Comparison of ENCODE assay signal across 9 mouse cellular contexts in the genomic region with DNA sequence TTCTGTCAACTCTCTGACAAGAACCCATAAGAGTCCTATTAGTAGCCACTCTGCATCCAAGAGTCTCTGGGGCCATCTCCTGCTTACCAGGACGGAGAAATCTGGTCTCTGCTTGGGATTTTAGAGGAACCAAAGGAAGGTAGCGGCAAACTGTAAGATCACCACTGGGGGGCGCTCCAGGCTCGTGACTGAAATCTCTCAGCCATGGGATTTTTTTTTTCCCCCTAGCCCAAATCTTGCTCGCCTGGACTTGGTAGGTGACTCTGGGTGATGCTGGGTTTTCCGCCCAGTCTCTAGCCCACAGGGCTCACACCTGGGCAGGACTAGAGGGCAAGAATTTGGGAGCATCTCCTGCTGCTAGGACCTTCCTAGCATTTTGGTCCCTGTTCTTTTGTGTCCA. TPM values are rescaled to one million over a fixed set of nuclear protein-coding genes. Genes with fewer than 3 reads are reported as not detected.
A peak's percentile ranks its signal among the peaks of the same experiment; 100 is the strongest.
DNase-seq lines count a peak whose midpoint lies in the region; ATAC-seq and TF ChIP-seq lines count a peak whose summit lies in the region.
"Had no signal": no experiment of that assay in that cellular context is flagged by ENCODE, and none has a peak within 500 bp of the region (broad histone marks: within the 10 kb centered on the region; RNA-seq: fewer than 3 reads in every experiment).

No protein-coding gene starts in this region.

- H3K36me3 ChIP-seq in liver, embryonic 12.5 days: no peaks in the 10 kb centered on the region
- no peaks in the 10 kb centered on the region for H3K36me3 ChIP-seq in limb, embryonic 14.5 days (ENCODE audit: control insufficient read depth, insufficient read depth, low read length)
- H3K36me3 ChIP-seq: heart, embryonic 13.5 days had no signal

- TF ChIP-seq POLR2A in limb, embryonic 14.5 days (IDR thresholded peaks at IDR 0.05; ENCODE audit: borderline replicate concordance, extremely low read depth, insufficient read depth, insufficient read length): no peak

- no peak overlapping the region for H3K4me2 ChIP-seq in liver, embryonic 12.5 days
- no peak overlapping the region for H3K4me2 ChIP-seq in limb, embryonic 14.5 days (replicated peaks; ENCODE audit: low read depth, low read length, severe bottlenecking)
- H3K4me2 ChIP-seq: heart, embryonic 13.5 days had no signal

- peaks cover 7% of the 10 kb centered on the region; the same call in 1 of the 2 replicates for H3K4me1 ChIP-seq in liver, embryonic 12.5 days
- H3K4me1 ChIP-seq in limb, embryonic 14.5 days (ENCODE audit: control insufficient read depth, insufficient read depth, low read length): peaks cover 5% of the 10 kb centered on the region; the same call in 1 of the 2 replicates

- 2% methylated on average over 6 of the region's 6 CpGs for WGBS in liver, embryonic 12.5 days (ENCODE audit: insufficient replicate concordance)
- WGBS in limb, embryonic 14.5 days: 2% methylated on average over 6 of the region's 6 CpGs

- no peak overlapping the region for H3K27ac ChIP-seq in liver, embryonic 12.5 days
- no peak overlapping the region for H3K27ac ChIP-seq in limb, embryonic 14.5 days (replicated peaks; ENCODE audit: low read depth, low read length)
- H3K27ac ChIP-seq: heart, embryonic 13.5 days had no signal

- no peak for ATAC-seq in liver, embryonic 12.5 days
- ATAC-seq in limb, embryonic 14.5 days (ENCODE audit: low FRiP score, low read depth): no peak
- ATAC-seq in erythroblast, adult 5-6 weeks (replicated peaks; ENCODE audit: low FRiP score, poor library complexity, severe bottlenecking): no peak

- H3K27me3 ChIP-seq in liver, embryonic 12.5 days (replicated peaks): peaks cover 14% of the 10 kb centered on the region
- no peaks in the 10 kb centered on the region for H3K27me3 ChIP-seq in limb, embryonic 14.5 days (ENCODE audit: control insufficient read depth, insufficient read depth, low read length)

- DNase-seq in liver: peak; percentile 69
- peak; percentile 65 for DNase-seq in WW6 (ENCODE audit: low read depth, low spot score)
- peak; percentile 80 to 81 for DNase-seq in cerebellum, postnatal 4 days (ENCODE audit: low spot score in 2 of 2)
- DNase-seq in heart, postnatal 4 days: peak; percentile 86
- DNase-seq in limb, embryonic 14.5 days (ENCODE audit: low spot score): peak; percentile 86
- peak; percentile 78 for DNase-seq in retina, postnatal 1 day

- no peaks in the 10 kb centered on the region for H3K9me3 ChIP-seq in liver, embryonic 12.5 days (replicated peaks)
- no peaks in the 10 kb centered on the region for H3K9me3 ChIP-seq in limb, embryonic 14.5 days (ENCODE audit: control insufficient read depth, low read length)
- H3K9me3 ChIP-seq: heart, embryonic 13.5 days had no signal

- H3K4me3 ChIP-seq in liver, embryonic 12.5 days: no peak overlapping the region
- no peak overlapping the region for H3K4me3 ChIP-seq in limb, embryonic 14.5 days (replicated peaks; ENCODE audit: low read length)
- H3K4me3 ChIP-seq: heart, embryonic 13.5 days had no signal

- no peak overlapping the region for H3K9ac ChIP-seq in liver, embryonic 12.5 days
- H3K9ac ChIP-seq in limb, embryonic 14.5 days (ENCODE audit: low read depth, low read length, severe bottlenecking): no peak overlapping the region
- H3K9ac ChIP-seq: heart, embryonic 13.5 days had no signal

RNA-seq across cellular contexts. Expression of gene Dnah17, which starts 46.6 kb away (rescaled TPM):
- polyA plus RNA-seq in liver, embryonic 12.5 days (2016; fragmentation: Nextera tagmentation; extraction: Ambion mirVana): 0.06 and 0.10 TPM in 2 replicates
- total RNA-seq in heart, postnatal 4 days (2021): under 1 TPM; 0.05 TPM
- polyA plus RNA-seq in limb, embryonic 14.5 days (2012; rRNA removed): 0.10 TPM in 2 replicates
- polyA plus RNA-seq in limb, embryonic 14.5 days (2014; fragmentation: Nextera tagmentation; extraction: Ambion mirVana): 0.11 and 0.17 TPM in 2 replicates
- total RNA-seq in erythroblast, adult 5-6 weeks (2015; ENCODE audit: low replicate concordance): under 0.01 TPM in 1 of 2 replicates, not detected in the other
- total RNA-seq in erythroblast, adult 5-6 weeks (2017; ENCODE audit: low replicate concordance): not detected in 2 replicates
